Comparison of ENCODE assay signal across 8 mouse cellular contexts in genomic region chr16:58512887-58513286, GRCm38 (mm10). TPM values are rescaled to one million over a fixed set of nuclear protein-coding genes. Genes with fewer than 3 reads are reported as not detected.
A peak's percentile ranks its signal among the peaks of the same experiment; 100 is the strongest.
DNase-seq lines count a peak whose midpoint lies in the region; ATAC-seq and TF ChIP-seq lines count a peak whose summit lies in the region.

No protein-coding gene starts in this region.

- no peak overlapping the region for H3K9ac ChIP-seq in forebrain, embryonic 15.5 days (replicated peaks)
- H3K9ac ChIP-seq in hindbrain, embryonic 15.5 days, result no peak overlapping the region
- H3K9ac ChIP-seq in midbrain, embryonic 12.5 days (replicated peaks), result no peak overlapping the region

- intact Hi-C loops in left cerebral cortex, postnatal 14 days (cut with DNase I), result no loop called here

- POLR2A ChIA-PET in Patski (lab: Charles Lee), result no interaction called here

- H3K9me3 ChIP-seq in forebrain, embryonic 15.5 days, result no peaks in the 10 kb centered on the region
- H3K9me3 ChIP-seq in hindbrain, embryonic 15.5 days, result no peaks in the 10 kb centered on the region
- H3K9me3 ChIP-seq in midbrain, embryonic 12.5 days, result no peaks in the 10 kb centered on the region

- no peak for DNase-seq in frontal cortex, postnatal 10 days (ENCODE audit: low spot score in 2 of 2)
- peak; percentile 37 for DNase-seq in Patski (ENCODE audit: low read depth, low spot score)
- DNase-seq in frontal cortex, postnatal 25 days (ENCODE audit: low spot score in 2 of 2), result no peak
- DNase-seq in left cerebral cortex, postnatal 14 days (ENCODE audit: low spot score in 2 of 2), result no peak

- H3K4me1 ChIP-seq in forebrain, embryonic 15.5 days, result peaks cover 6% of the 10 kb centered on the region
- H3K4me1 ChIP-seq in hindbrain, embryonic 15.5 days (replicated peaks), result peaks cover 16% of the 10 kb centered on the region
- peaks cover 24% of the 10 kb centered on the region for H3K4me1 ChIP-seq in midbrain, embryonic 12.5 days

- CTCF ChIA-PET in Patski (lab: Charles Lee), result interaction anchor here (1.0 to 2.4 kb wide), 4 partner anchors 10 to 58 kb away, joined by 3 to 7 read pairs (median 3); no protein-coding TSS in a partner anchor

- no peaks in the 10 kb centered on the region for H3K36me3 ChIP-seq in forebrain, embryonic 15.5 days
- H3K36me3 ChIP-seq in hindbrain, embryonic 15.5 days, result no peaks in the 10 kb centered on the region
- H3K36me3 ChIP-seq in midbrain, embryonic 12.5 days, result no peaks in the 10 kb centered on the region

- TF ChIP-seq CTCF in Patski (IDR thresholded peaks at IDR 0.05), result no peak

- no peak overlapping the region for H3K4me2 ChIP-seq in forebrain, embryonic 15.5 days (replicated peaks)
- H3K4me2 ChIP-seq in hindbrain, embryonic 15.5 days, result no peak overlapping the region
- no peak overlapping the region for H3K4me2 ChIP-seq in midbrain, embryonic 12.5 days (replicated peaks)

- in situ Hi-C loops in Patski (cut with MboI; ENCODE audit: low pct_unique_long_range_greater_than_20kb), result loop anchor here (5.0 kb wide), 1 partner anchor 51 kb away; no protein-coding TSS in a partner anchor

- H3K27ac ChIP-seq in forebrain, embryonic 15.5 days (replicated peaks), result no peak overlapping the region
- peak overlapping the region; percentile 68 for H3K27ac ChIP-seq in hindbrain, embryonic 15.5 days (replicated peaks)
- H3K27ac ChIP-seq in midbrain, embryonic 12.5 days (replicated peaks), result no peak overlapping the region

- WGBS in forebrain, embryonic 15.5 days, result 28% methylated on average over 3 of the region's 3 CpGs
- WGBS in hindbrain, embryonic 15.5 days, result 28% methylated on average over 3 of the region's 3 CpGs
- WGBS in midbrain, embryonic 12.5 days, result 36% methylated on average over 3 of the region's 3 CpGs

- H3K27me3 ChIP-seq in Patski, result no peaks in the 10 kb centered on the region
- no peaks in the 10 kb centered on the region for H3K27me3 ChIP-seq in forebrain, embryonic 15.5 days
- no peaks in the 10 kb centered on the region for H3K27me3 ChIP-seq in hindbrain, embryonic 15.5 days
- no peaks in the 10 kb centered on the region for H3K27me3 ChIP-seq in midbrain, embryonic 12.5 days

- peak; percentile 44; the same call in 1 of the 2 replicates for ATAC-seq in frontal cortex, adult (ENCODE audit: low TSS enrichment)
- ATAC-seq in Patski, result peak; percentile 64
- peak; percentile 66; the same call in 1 of the 2 replicates for ATAC-seq in forebrain, embryonic 15.5 days (replicated peaks)
- peak; percentile 59 for ATAC-seq in hindbrain, embryonic 15.5 days (ENCODE audit: low FRiP score, low read depth)
- ATAC-seq in midbrain, embryonic 12.5 days (ENCODE audit: low FRiP score, low read depth), result peak; percentile 55; the same call in 1 of the 2 replicates

- H3K4me3 ChIP-seq in forebrain, embryonic 15.5 days, result no peak overlapping the region
- no peak overlapping the region for H3K4me3 ChIP-seq in hindbrain, embryonic 15.5 days
- no peak overlapping the region for H3K4me3 ChIP-seq in midbrain, embryonic 12.5 days

RNA-seq across cellular contexts. Expression of gene St3gal6, which starts 11.2 kb away (rescaled TPM):
- 4.5 TPM for polyA plus RNA-seq in Patski (2021)
- 4.3 and 6.8 TPM in 2 replicates for polyA plus RNA-seq in forebrain, embryonic 15.5 days (2015; fragmentation: Nextera tagmentation; extraction: Ambion mirVana)
- 13.2 and 14.2 TPM in 2 replicates for polyA plus RNA-seq in hindbrain, embryonic 15.5 days (2015; fragmentation: Nextera tagmentation; extraction: Ambion mirVana)
- 11.4 and 12.5 TPM in 2 replicates for polyA plus RNA-seq in midbrain, embryonic 12.5 days (2016; fragmentation: Nextera tagmentation; extraction: Ambion mirVana)
- 10 to 100 TPM; 25.1 to 27.2 TPM for total RNA-seq in left cerebral cortex, postnatal 14 days (2021)
